Mouse (Mus musculus): ENCODE results near the gene Golph3. TPM values are rescaled to one million over a fixed set of nuclear protein-coding genes. Genes with fewer than 3 reads are reported as not detected.
A peak's percentile ranks its signal among the peaks of the same experiment; 100 is the strongest.

Golph3 gene
- total RNA-seq, 2 experiments from 2014 or later, result 76.9 to 95.2 TPM

- ATAC-seq (replicated peaks; ENCODE audit: low FRiP score, poor library complexity, severe bottlenecking), result no peak
Measured at GRCm38 (mm10) chr15:12373918-12374317, 52.7 kb downstream of the Golph3 start.

DNA sequence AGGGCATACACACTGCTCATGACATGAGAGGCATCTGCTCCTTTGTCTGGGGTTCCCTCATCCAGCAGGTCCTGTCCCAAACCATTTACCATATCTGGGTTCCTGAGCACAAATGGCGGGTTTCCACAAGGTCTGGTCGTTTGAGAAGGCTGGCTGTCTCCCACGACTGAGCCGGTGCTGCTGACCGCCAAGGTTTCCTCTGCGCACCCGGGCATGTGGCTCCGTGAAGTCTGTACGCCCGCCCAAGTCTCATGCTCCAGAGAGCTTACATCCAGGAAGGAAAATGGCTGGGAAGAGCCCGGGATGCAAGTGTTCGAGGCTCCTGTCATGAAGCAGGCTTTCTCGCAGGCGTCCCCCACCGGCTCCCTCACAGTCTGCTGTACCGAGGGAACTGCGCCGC lies 53.7 kb downstream of the Golph3 start:
- ATAC-seq (replicated peaks; ENCODE audit: low FRiP score, poor library complexity, severe bottlenecking), result no peak

- ATAC-seq (replicated peaks; ENCODE audit: low FRiP score, poor library complexity, severe bottlenecking), result peak; percentile 74
Measured at GRCm38 (mm10) chr15:12375641-12376311, 54.5 kb downstream of the Golph3 start.

GRCm38 (mm10) chr15:12376491-12377069 lies 55.3 kb downstream of the Golph3 start:
- no peak for ATAC-seq (replicated peaks; ENCODE audit: low FRiP score, poor library complexity, severe bottlenecking)

- no peak for ATAC-seq (replicated peaks; ENCODE audit: low FRiP score, poor library complexity, severe bottlenecking)
Measured at GRCm38 (mm10) chr15:12377800-12378199, 56.5 kb downstream of the Golph3 start.

DNA sequence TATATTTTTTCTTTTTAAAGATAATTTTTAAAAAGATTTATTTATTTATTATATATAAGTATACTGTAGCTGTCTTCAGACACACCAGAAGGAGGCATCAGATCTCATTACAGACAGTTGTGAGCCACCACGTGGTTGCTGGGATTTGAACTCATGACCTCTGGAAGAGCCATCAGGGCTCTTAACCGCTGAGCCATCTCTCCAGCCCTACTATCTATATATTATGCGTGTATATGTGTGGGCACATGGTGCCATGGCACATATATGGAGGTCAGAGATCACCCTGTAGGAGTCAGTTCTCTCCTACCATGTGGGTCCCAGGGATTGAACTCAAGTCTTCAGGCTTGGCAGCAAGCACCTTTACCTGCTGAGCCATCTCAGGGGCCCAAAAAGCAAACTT lies 58.8 kb downstream of the Golph3 start:
- no peak for ATAC-seq (replicated peaks; ENCODE audit: low FRiP score, poor library complexity, severe bottlenecking)

GRCm38 (mm10) chr15:12380548-12380947 lies 59.3 kb downstream of the Golph3 start:
- 0 out of 2 replicates have a peak, but pooled peaks have one; percentile 44 for ATAC-seq (replicated peaks; ENCODE audit: low FRiP score, poor library complexity, severe bottlenecking)

GRCm38 (mm10) chr15:12384679-12385078 lies 63.4 kb downstream of the Golph3 start:
- no peak for ATAC-seq (replicated peaks; ENCODE audit: low FRiP score, poor library complexity, severe bottlenecking)

GRCm38 (mm10) chr15:12388726-12389489 lies 67.7 kb downstream of the Golph3 start:
- no peak for ATAC-seq (replicated peaks; ENCODE audit: low FRiP score, poor library complexity, severe bottlenecking)

DNA sequence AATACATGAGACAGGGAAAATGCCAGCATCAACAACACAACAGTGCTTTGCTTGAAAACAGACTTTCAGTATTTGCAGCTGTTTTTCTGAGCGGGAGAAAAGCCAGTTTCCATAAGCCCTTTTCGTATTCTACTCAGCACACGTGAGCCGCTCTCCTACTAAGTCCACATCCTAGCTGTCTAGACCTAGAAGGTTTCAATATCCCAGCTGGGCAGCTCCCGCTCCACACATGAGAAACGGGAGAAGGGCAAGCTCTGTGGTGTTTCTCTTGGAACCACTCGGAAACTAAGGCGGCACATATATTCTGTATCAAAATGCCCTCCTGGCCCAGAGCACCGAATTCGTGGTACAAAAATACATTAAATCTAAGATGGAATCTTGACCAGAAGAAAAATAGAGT lies 73.5 kb downstream of the Golph3 start:
- ATAC-seq (replicated peaks; ENCODE audit: low FRiP score, poor library complexity, severe bottlenecking), result no peak

GRCm38 (mm10) chr15:12397032-12397431 lies 75.8 kb downstream of the Golph3 start:
- ATAC-seq (replicated peaks; ENCODE audit: low FRiP score, poor library complexity, severe bottlenecking), result no peak

Other genes starting within 250 kb of the Golph3 start
- gene Zfr, start 203.6 kb upstream of the Golph3 start, total RNA-seq (2015; ENCODE audit: low replicate concordance), result 73.9 and 80.1 TPM in 2 replicates
- gene Zfr, start 203.6 kb upstream of the Golph3 start, total RNA-seq (2017; ENCODE audit: low replicate concordance), result 45.5 and 53.8 TPM in 2 replicates
- 7.9 and 15.1 TPM in 2 replicates for gene Mtmr12, start 116.4 kb upstream of the Golph3 start, total RNA-seq (2015; ENCODE audit: low replicate concordance)
- 17.2 and 24.7 TPM in 2 replicates for gene Mtmr12, start 116.4 kb upstream of the Golph3 start, total RNA-seq (2017; ENCODE audit: low replicate concordance)
- not detected in 2 replicates for gene 1810049J17Rik, start 449 bp downstream of the Golph3 start, total RNA-seq (2015; ENCODE audit: low replicate concordance)
- gene 1810049J17Rik, start 449 bp downstream of the Golph3 start, total RNA-seq (2017; ENCODE audit: low replicate concordance), result not detected in 2 replicates